Mouse (Mus musculus) R1 (cell line): Measurements from ENCODE around the gene Kif2b.

ENCODE experiments used
- DNase-seq: peaks from one replicate; pipeline ENCODE4 v3.0.0-alpha.2; 2018; ENCODE audit warnings: low read depth, low spot score

The Kif2b gene

DNA sequence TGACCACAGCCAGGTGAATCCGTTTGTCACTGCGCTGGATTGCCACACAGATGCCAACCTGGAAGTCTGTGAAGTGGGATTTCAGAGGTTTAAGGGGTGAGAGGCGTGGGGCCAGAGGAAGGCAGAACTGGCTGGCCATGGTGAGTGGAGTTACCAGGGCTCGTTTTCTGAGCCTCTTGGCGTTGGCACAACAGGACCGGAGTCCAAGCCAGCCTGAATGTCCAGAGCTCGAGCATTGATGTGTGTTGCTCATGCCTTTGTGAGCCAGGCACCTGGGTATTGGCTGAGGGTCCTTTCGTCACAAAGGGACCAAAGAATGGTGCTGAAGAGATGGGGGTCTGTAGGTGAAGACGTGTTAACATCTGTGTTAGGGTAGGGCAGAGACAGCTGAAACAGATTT lies at the start of gene Kif2b:
Gene Kif2b (minus strand): TSS at position 242 of the 400 bp plus-strand sequence.
- DNase-seq = peak; percentile 18

DNA sequence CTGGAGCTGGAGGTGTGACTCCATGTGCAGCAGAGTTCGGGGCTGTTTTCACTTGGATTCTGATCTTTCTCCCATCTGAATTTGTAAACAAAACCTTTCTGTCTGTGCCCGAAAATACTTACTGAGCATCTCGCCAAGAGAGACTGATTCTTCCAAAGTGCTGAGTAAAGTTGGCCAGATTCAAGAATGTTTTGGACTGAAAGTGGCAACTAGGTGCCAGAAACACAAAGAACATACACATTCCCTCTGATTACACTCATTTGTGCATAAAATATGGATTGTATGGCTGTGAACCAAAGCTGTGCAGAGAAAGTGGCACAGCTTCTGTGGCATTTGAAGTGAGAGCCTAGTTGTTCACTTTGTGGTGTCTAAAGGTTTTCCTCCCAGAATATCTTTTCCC lies 15.7 kb upstream of the Kif2b start:
- DNase-seq = no peak

- DNase-seq = peak; percentile 30
Observed at GRCm38 (mm10) chr11:91576856-91577255, 502 bp downstream of the Kif2b start.

- no peak for DNase-seq
Observed at GRCm38 (mm10) chr11:91575406-91575805, 2.0 kb downstream of the Kif2b start.

DNA sequence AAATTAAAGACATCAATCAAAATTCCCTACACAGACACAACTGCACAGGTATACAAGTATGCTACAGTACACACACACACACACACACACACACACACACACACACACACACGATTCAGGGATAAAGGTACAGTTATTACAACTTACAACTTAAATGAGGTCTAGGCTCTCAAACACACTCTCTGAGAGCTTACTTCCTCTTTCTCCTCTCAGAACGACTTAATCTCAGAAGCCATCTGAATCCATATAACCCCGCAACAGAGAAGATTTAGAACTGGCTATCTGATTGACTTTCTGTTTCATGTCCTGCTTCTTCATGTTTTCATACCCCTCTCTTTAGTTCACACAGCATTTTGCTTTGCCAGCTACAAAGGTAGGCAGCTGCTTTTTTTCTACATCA lies 2.9 kb downstream of the Kif2b start:
- DNase-seq = no peak

DNA sequence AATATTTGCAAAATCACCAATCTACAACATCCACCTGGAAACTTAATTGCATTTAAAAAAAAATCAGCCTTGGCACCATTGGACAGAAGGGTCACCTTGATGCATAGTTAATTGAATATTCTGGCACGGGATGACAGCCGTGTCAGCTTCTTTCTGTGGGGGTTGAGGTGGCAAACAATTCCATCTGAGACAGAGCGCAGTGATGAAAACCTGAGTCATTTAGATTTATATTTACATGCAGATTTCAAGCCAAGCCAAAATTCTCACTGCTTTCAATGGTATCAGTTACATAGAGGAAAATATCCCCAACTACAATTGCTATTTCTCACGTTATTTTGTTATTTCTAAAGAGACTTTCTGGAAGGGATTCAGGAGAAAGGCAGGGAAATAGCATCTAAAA lies 46.6 kb downstream of the Kif2b start:
- DNase-seq = no peak
